Mouse (Mus musculus) C3H10T1/2 (cell line): ENCODE data around the gene Ccdc60. TPM values are rescaled to one million over a fixed set of nuclear protein-coding genes. Genes with fewer than 3 reads are reported as not detected.

Source experiments
- polyA plus RNA-seq, 2 experiments: library from polyadenylated mRNA; unstranded; fragments of >200 nt; fragmentation: generic; extraction: Trizol; gene quantifications; one replicate each; pipeline ENCODE4 v1.2.1; 2012; ENCODE audit warnings: missing spikeins in 2 of 2

Ccdc60 gene
- polyA plus RNA-seq: not detected

GRCm38 (mm10) chr5:116288849-116289570 lies at the start of gene Ccdc60:
Gene Ccdc60, minus strand, starts transcription at chr5:116288985.

GRCm38 (mm10) chr5:116083081-116083480 lies 205.7 kb downstream of the Ccdc60 start, which contains the start of gene Tmem233:
Gene Tmem233, minus strand, starts transcription at chr5:116083244.

Other genes starting within 250 kb of the Ccdc60 start
- gene Tmem233, start 205.7 kb downstream of the Ccdc60 start, polyA plus RNA-seq: not detected
- 10 to 100 TPM; 61.7 to 63.7 TPM for gene Hspb8, start 133.9 kb upstream of the Ccdc60 start, polyA plus RNA-seq